Mouse (Mus musculus) hindbrain, postnatal 0 days (tissue): ENCODE measurements around the gene Ulk4. TPM values are rescaled to one million over a fixed set of nuclear protein-coding genes. Genes with fewer than 3 reads are reported as not detected.

Experiments
- ATAC-seq: fragments of 200-750 bp; cut with Nextera tagmentation; 2 replicates; pipeline ENCODE4 v1.8.0; 2017; ENCODE audit warnings: mild to moderate bottlenecking, moderate TSS enrichment, moderate library complexity
- DNase-seq: peaks from one replicate; pipeline ENCODE4 v3.0.0-alpha.2; 2015; ENCODE audit warnings: low spot score
- H3K27ac ChIP-seq: fragments of 300-500 bp; sonication (generic); 2 replicates; pipeline ENCODE4 v1.5.1; 2014; ENCODE audit warnings: mild to moderate bottlenecking
- H3K27me3 ChIP-seq: fragments of 300-500 bp; sonication (generic); 2 replicates; pipeline ENCODE4 v1.6.1; 2014; ENCODE audit warnings: low read length, mixed read lengths; ENCODE audit not compliant: insufficient read depth
- H3K36me3 ChIP-seq: fragments of 300-500 bp; sonication (generic); 2 replicates; pipeline ENCODE4 v1.6.1; 2014; ENCODE audit warnings: low read length, mixed read lengths; ENCODE audit not compliant: insufficient read depth
- H3K4me1 ChIP-seq: fragments of 300-500 bp; sonication (generic); 2 replicates; pipeline ENCODE4 v1.6.1; 2014; ENCODE audit warnings: antibody characterized with exemption, low read length, mixed read lengths; ENCODE audit not compliant: insufficient read depth
- H3K4me2 ChIP-seq: fragments of 300-500 bp; sonication (generic); 2 replicates; pipeline ENCODE4 v1.6.1; 2014; ENCODE audit warnings: low read depth, mild to moderate bottlenecking, low read length, moderate library complexity, mixed read lengths
- H3K4me3 ChIP-seq: fragments of 300-500 bp; sonication (generic); 2 replicates; pipeline ENCODE4 v1.5.1; 2014; ENCODE audit warnings: low read length
- H3K9ac ChIP-seq: fragments of 300-500 bp; sonication (generic); replicated peaks from 2 replicates; pipeline ENCODE4 v1.6.1; 2014; ENCODE audit warnings: mild to moderate bottlenecking, low read length, moderate library complexity, mixed read lengths
- H3K9me3 ChIP-seq: fragments of 300-500 bp; sonication (generic); 2 replicates; pipeline ENCODE4 v1.6.1; 2016; ENCODE audit warnings: low read length, mixed read lengths
- CTCF ChIP-seq: IDR thresholded peaks from 2 replicates; pipeline ENCODE4 v1.5.1; 2016; ENCODE audit warnings: antibody characterized with exemption, control low read depth, low read depth
- WGBS: fragments of 180-500 bp; shearing (Covaris S2); extraction: QIAGEN DNeasy Blood & Tissue Kit; methylation state at CpG from one replicate; pipeline ENCODE4 v1.1.7; 2014; 5-methylcytosine and 5-hydroxymethylcytosine counted together
- polyA plus RNA-seq: library from polyadenylated mRNA; unstranded; fragments of >200 nt; fragmentation: Nextera tagmentation; extraction: Ambion mirVana; gene quantifications from 2 replicates; pipeline ENCODE4 v1.2.1, GENCODE M21; 2015
- total RNA-seq: library from RNA; depleted of rRNA; stranded (reverse); fragments of >200 nt; gene quantifications from 2 replicates; pipeline ENCODE4 v1.2.3, GENCODE M21; 2014

Ulk4 gene
- total and polyA plus RNA-seq, 2 experiments from 2014 or later: 20.0 to 76.3 TPM

DNA sequence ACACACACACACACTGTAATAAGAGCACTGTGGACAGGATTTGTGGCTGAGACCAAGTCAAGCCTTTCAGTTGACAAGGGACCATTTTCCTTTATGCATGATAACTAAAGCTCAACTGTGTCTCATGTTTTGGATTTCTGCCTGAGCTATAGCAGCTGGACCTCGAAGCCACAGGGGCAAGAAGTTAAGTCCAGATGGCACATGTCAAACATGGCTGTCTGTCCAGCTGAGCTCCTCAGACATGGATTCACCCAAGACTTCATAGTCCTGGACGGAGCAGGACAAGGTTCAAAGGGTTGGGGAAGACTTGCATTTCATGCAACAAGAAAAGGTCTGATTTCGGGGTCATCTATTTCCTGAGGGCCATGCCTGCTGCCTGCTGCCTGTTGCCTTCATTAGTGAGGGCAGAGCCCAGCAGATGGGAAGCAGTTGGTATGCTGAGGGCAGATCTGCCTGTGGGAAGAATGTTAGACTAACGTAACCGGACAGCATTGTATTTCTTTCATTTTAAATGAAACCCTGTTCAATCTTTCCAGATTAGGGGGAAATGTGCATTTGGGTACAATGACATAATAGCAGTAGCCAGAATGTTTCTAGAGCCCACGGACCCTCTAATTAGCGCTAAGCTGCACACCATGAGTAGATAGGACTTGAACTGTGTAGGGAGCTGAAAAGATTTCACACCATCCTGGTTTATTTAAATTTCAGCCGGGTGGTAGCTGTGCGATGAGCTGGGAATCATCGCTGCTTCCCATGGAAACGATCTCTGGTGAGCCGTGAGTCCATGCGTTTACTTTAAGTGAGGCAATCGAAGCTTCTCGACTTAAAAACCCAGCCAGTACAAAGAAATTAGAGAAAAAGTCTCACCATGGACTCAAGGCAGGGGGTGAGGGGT, 286.9 kb downstream of the Ulk4 start:
- Histone ChIP-seq H3K4me2 (no peak overlapping the region), H3K4me3 (no peak overlapping the region), H3K4me1 (peaks cover 29% of the 10 kb centered on the region), H3K9ac (no peak overlapping the region), H3K27me3 (no peaks in the 10 kb centered on the region), H3K9me3 (no peaks in the 10 kb centered on the region), H3K36me3 (no peaks in the 10 kb centered on the region), H3K27ac (peak overlapping the region; percentile 16; the same call in 1 of the 2 replicates)
- TF ChIP-seq CTCF: no peak
- peak; percentile 62 for DNase-seq
- 32% methylated on average over 15 of the region's 15 CpGs for WGBS
- peak; percentile 44 for ATAC-seq

GRCm38 (mm10) chr9:120988088-120988487, 288.9 kb downstream of the Ulk4 start:
- no peaks in the 10 kb centered on the region for H3K36me3 ChIP-seq
- no peak overlapping the region for H3K9ac ChIP-seq
- peaks cover 29% of the 10 kb centered on the region for H3K4me1 ChIP-seq
- no peak overlapping the region for H3K27ac ChIP-seq
- no peak for TF ChIP-seq CTCF
- peak; percentile 33 for DNase-seq
- no peaks in the 10 kb centered on the region for H3K27me3 ChIP-seq
- ATAC-seq: peak; percentile 50; the same call in 1 of the 2 replicates
- H3K4me2 ChIP-seq: no peak overlapping the region
- no peak overlapping the region for H3K4me3 ChIP-seq
- no peaks in the 10 kb centered on the region for H3K9me3 ChIP-seq
- WGBS: 25% methylated on average over 9 of the region's 9 CpGs

DNA sequence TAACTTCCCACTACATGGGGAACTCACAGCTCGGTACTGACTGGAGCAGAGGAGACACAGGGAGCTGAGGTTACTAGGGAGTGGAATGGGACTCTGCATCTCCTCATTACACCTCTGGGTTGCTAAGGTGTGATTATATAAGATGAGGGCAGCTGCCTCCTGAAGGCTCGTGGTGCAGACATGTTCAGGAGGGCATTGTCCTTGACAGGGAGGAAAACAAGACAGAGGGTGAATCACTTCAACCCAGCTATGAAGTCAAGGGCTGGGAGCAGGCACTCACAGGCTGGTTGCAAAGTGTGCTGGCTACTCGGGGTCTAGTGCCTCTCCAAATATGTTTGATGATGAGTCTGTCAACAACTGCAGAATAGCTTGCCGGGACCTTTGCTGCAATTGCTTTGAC, 290.0 kb downstream of the Ulk4 start:
- H3K27me3 ChIP-seq: no peaks in the 10 kb centered on the region
- WGBS: 81% methylated on average over 4 of the region's 4 CpGs
- no peak overlapping the region for H3K4me3 ChIP-seq
- TF ChIP-seq CTCF: no peak
- H3K4me1 ChIP-seq: peaks cover 25% of the 10 kb centered on the region
- DNase-seq: no peak
- no peaks in the 10 kb centered on the region for H3K36me3 ChIP-seq
- H3K9ac ChIP-seq: no peak overlapping the region
- ATAC-seq: no peak
- no peak overlapping the region for H3K27ac ChIP-seq
- no peaks in the 10 kb centered on the region for H3K9me3 ChIP-seq
- H3K4me2 ChIP-seq: no peak overlapping the region

- H3K36me3 ChIP-seq: no peaks in the 10 kb centered on the region
- no peaks in the 10 kb centered on the region for H3K27me3 ChIP-seq
- TF ChIP-seq CTCF: no peak
- no peak overlapping the region for H3K4me2 ChIP-seq
- H3K9ac ChIP-seq: no peak overlapping the region
- DNase-seq (no peak), ATAC-seq (no peak)
- peaks cover 25% of the 10 kb centered on the region for H3K4me1 ChIP-seq
- 91% methylated on average over 3 of the region's 3 CpGs for WGBS
- no peak overlapping the region for H3K27ac ChIP-seq
- H3K9me3 ChIP-seq: no peaks in the 10 kb centered on the region
- H3K4me3 ChIP-seq: no peak overlapping the region
Observed at GRCm38 (mm10) chr9:120986255-120986654, 290.7 kb downstream of the Ulk4 start.

GRCm38 (mm10) chr9:120985524-120985923, 291.5 kb downstream of the Ulk4 start:
- ATAC-seq: no peak
- Histone ChIP-seq H3K27ac (no peak overlapping the region), H3K4me1 (peaks cover 24% of the 10 kb centered on the region), H3K4me2 (no peak overlapping the region), H3K27me3 (no peaks in the 10 kb centered on the region), H3K9me3 (no peaks in the 10 kb centered on the region), H3K9ac (no peak overlapping the region), H3K36me3 (no peaks in the 10 kb centered on the region), H3K4me3 (no peak overlapping the region)
- DNase-seq: no peak
- TF ChIP-seq CTCF: no peak
- 98% methylated on average over 5 of the region's 5 CpGs for WGBS

GRCm38 (mm10) chr9:120985009-120985408, 292.0 kb downstream of the Ulk4 start:
- no peak overlapping the region for H3K4me3 ChIP-seq
- no peaks in the 10 kb centered on the region for H3K9me3 ChIP-seq
- no peak overlapping the region for H3K9ac ChIP-seq
- no peak for TF ChIP-seq CTCF
- ATAC-seq (no peak), DNase-seq (no peak)
- WGBS: 92% methylated on average over 5 of the region's 5 CpGs
- no peaks in the 10 kb centered on the region for H3K36me3 ChIP-seq
- no peaks in the 10 kb centered on the region for H3K27me3 ChIP-seq
- no peak overlapping the region for H3K27ac ChIP-seq
- H3K4me2 ChIP-seq: no peak overlapping the region
- peaks cover 18% of the 10 kb centered on the region for H3K4me1 ChIP-seq

DNA sequence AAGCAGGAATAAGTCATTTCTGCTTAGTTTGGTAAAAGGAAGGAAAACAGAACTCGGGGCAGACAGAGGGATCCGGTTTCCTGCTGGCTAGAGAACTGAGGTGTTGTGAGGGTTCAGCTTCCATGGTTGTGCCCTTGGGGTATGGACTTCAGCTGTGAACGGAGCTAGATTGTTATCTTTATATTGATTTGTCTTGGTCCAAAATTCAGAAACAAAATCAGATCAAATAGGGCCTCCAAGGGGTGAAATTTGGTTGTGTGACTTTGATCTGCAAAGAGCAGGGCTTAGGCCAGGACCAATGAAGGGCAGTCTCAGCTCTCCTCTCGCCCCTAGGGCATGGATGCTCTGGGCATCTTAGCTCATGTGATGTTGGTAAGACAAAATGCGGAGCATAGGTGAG, 292.5 kb downstream of the Ulk4 start:
- Histone ChIP-seq H3K4me3 (no peak overlapping the region), H3K27me3 (no peaks in the 10 kb centered on the region), H3K36me3 (no peaks in the 10 kb centered on the region), H3K9ac (no peak overlapping the region), H3K4me1 (peaks cover 14% of the 10 kb centered on the region), H3K27ac (no peak overlapping the region), H3K9me3 (no peaks in the 10 kb centered on the region), H3K4me2 (no peak overlapping the region)
- DNase-seq: no peak
- TF ChIP-seq CTCF: no peak
- no peak for ATAC-seq
- 86% methylated on average over 5 of the region's 5 CpGs for WGBS
